Mouse (Mus musculus): ENCODE measurements around the gene Slc46a1. TPM values are rescaled to one million over a fixed set of nuclear protein-coding genes. Genes with fewer than 3 reads are reported as not detected.

Slc46a1 gene
- polyA plus RNA-seq, 1 experiment from 2014 or later = 20.2 TPM

GRCm38 (mm10) chr11:78434052-78434451 is 31.4 kb upstream of the Slc46a1 start:
- ATAC-seq (replicated peaks) = no peak
- Histone ChIP-seq H3K36me3 (no peaks in the 10 kb centered on the region), H3K4me2 (replicated peaks) (no peak overlapping the region), H3K9ac (replicated peaks) (no peak overlapping the region), H3K27me3 (no peaks in the 10 kb centered on the region), H3K4me1 (peaks cover 3% of the 10 kb centered on the region; the same call in 1 of the 2 replicates), H3K4me3 (no peak overlapping the region), H3K27ac (replicated peaks) (no peak overlapping the region), H3K9me3 (no peaks in the 10 kb centered on the region)
- 79% methylated on average over 4 of the region's 4 CpGs for WGBS

GRCm38 (mm10) chr11:78435776-78436349 is 29.6 kb upstream of the Slc46a1 start:
- Histone ChIP-seq H3K9ac (replicated peaks) (no peak overlapping the region), H3K4me2 (replicated peaks) (no peak overlapping the region), H3K36me3 (no peaks in the 10 kb centered on the region), H3K4me3 (no peak overlapping the region), H3K27ac (replicated peaks) (no peak overlapping the region), H3K4me1 (peaks cover 3% of the 10 kb centered on the region; the same call in 1 of the 2 replicates), H3K27me3 (no peaks in the 10 kb centered on the region), H3K9me3 (no peaks in the 10 kb centered on the region)
- WGBS = 7% methylated on average over 19 of the region's 19 CpGs
- ATAC-seq (replicated peaks) = no peak

- 94% methylated on average over 7 of the region's 7 CpGs for WGBS
- H3K9me3 ChIP-seq = no peaks in the 10 kb centered on the region
- H3K4me1 ChIP-seq = peaks cover 3% of the 10 kb centered on the region; the same call in 1 of the 2 replicates
- no peaks in the 10 kb centered on the region for H3K36me3 ChIP-seq
- H3K4me2 ChIP-seq (replicated peaks) = no peak overlapping the region
- H3K27ac ChIP-seq (replicated peaks) = no peak overlapping the region
- H3K9ac ChIP-seq (replicated peaks) = no peak overlapping the region
- no peak overlapping the region for H3K4me3 ChIP-seq
- H3K27me3 ChIP-seq = no peaks in the 10 kb centered on the region
- ATAC-seq (replicated peaks) = no peak
Measured at GRCm38 (mm10) chr11:78437182-78437581, 28.3 kb upstream of the Slc46a1 start.

- Histone ChIP-seq H3K4me2 (replicated peaks) (no peak overlapping the region), H3K4me1 (peaks cover 3% of the 10 kb centered on the region; the same call in 1 of the 2 replicates), H3K4me3 (no peak overlapping the region), H3K9me3 (no peaks in the 10 kb centered on the region), H3K36me3 (no peaks in the 10 kb centered on the region), H3K27ac (replicated peaks) (no peak overlapping the region), H3K9ac (replicated peaks) (no peak overlapping the region), H3K27me3 (no peaks in the 10 kb centered on the region)
- ATAC-seq (replicated peaks) = no peak
- 82% methylated on average over 3 of the region's 3 CpGs for WGBS
Measured at GRCm38 (mm10) chr11:78438399-78438930, 27.0 kb upstream of the Slc46a1 start.

GRCm38 (mm10) chr11:78443115-78443514 is 22.4 kb upstream of the Slc46a1 start:
- ATAC-seq (replicated peaks) = no peak
- H3K27ac ChIP-seq (replicated peaks) = no peak overlapping the region
- no peaks in the 10 kb centered on the region for H3K9me3 ChIP-seq
- no peak overlapping the region for H3K9ac ChIP-seq (replicated peaks)
- no peaks in the 10 kb centered on the region for H3K36me3 ChIP-seq
- 87% methylated on average over 5 of the region's 5 CpGs for WGBS
- H3K4me2 ChIP-seq (replicated peaks) = no peak overlapping the region
- no peaks in the 10 kb centered on the region for H3K27me3 ChIP-seq
- H3K4me1 ChIP-seq = no peaks in the 10 kb centered on the region
- H3K4me3 ChIP-seq = no peak overlapping the region

- H3K36me3 ChIP-seq = no peaks in the 10 kb centered on the region
- WGBS = 74% methylated on average over 3 of the region's 3 CpGs
- H3K27ac ChIP-seq (replicated peaks) = no peak overlapping the region
- no peak overlapping the region for H3K9ac ChIP-seq (replicated peaks)
- no peaks in the 10 kb centered on the region for H3K9me3 ChIP-seq
- no peak for ATAC-seq (replicated peaks)
- no peaks in the 10 kb centered on the region for H3K27me3 ChIP-seq
- no peak overlapping the region for H3K4me2 ChIP-seq (replicated peaks)
- H3K4me1 ChIP-seq = no peaks in the 10 kb centered on the region
- no peak overlapping the region for H3K4me3 ChIP-seq
Measured at GRCm38 (mm10) chr11:78447168-78447567, 18.3 kb upstream of the Slc46a1 start.

- no peaks in the 10 kb centered on the region for H3K36me3 ChIP-seq
- H3K27ac ChIP-seq (replicated peaks) = no peak overlapping the region
- no peaks in the 10 kb centered on the region for H3K9me3 ChIP-seq
- no peak overlapping the region for H3K4me3 ChIP-seq
- ATAC-seq (replicated peaks) = no peak
- no peaks in the 10 kb centered on the region for H3K4me1 ChIP-seq
- no peak overlapping the region for H3K4me2 ChIP-seq (replicated peaks)
- H3K9ac ChIP-seq (replicated peaks) = no peak overlapping the region
- 78% methylated on average over 1 of the region's 1 CpGs for WGBS
- no peaks in the 10 kb centered on the region for H3K27me3 ChIP-seq
Measured at GRCm38 (mm10) chr11:78448242-78448641, 17.3 kb upstream of the Slc46a1 start.

- Histone ChIP-seq H3K4me2 (replicated peaks) (no peak overlapping the region), H3K27me3 (no peaks in the 10 kb centered on the region), H3K9ac (replicated peaks) (no peak overlapping the region), H3K4me3 (no peak overlapping the region), H3K27ac (replicated peaks) (no peak overlapping the region), H3K4me1 (no peaks in the 10 kb centered on the region), H3K36me3 (no peaks in the 10 kb centered on the region), H3K9me3 (no peaks in the 10 kb centered on the region)
- ATAC-seq (replicated peaks) = no peak
- 63% methylated on average over 2 of the region's 2 CpGs for WGBS
Measured at GRCm38 (mm10) chr11:78450337-78450736, 15.2 kb upstream of the Slc46a1 start.

- no peak overlapping the region for H3K4me2 ChIP-seq (replicated peaks)
- H3K27ac ChIP-seq (replicated peaks) = no peak overlapping the region
- no peaks in the 10 kb centered on the region for H3K9me3 ChIP-seq
- ATAC-seq (replicated peaks) = no peak
- H3K9ac ChIP-seq (replicated peaks) = no peak overlapping the region
- no peaks in the 10 kb centered on the region for H3K36me3 ChIP-seq
- WGBS = 10% methylated on average over 4 of the region's 4 CpGs
- no peaks in the 10 kb centered on the region for H3K4me1 ChIP-seq
- H3K4me3 ChIP-seq = no peak overlapping the region
- no peaks in the 10 kb centered on the region for H3K27me3 ChIP-seq
Measured at GRCm38 (mm10) chr11:78453675-78454074, 11.8 kb upstream of the Slc46a1 start.

- H3K4me2 ChIP-seq (replicated peaks) = no peak overlapping the region
- H3K27me3 ChIP-seq = no peaks in the 10 kb centered on the region
- no peak for ATAC-seq (replicated peaks)
- H3K9ac ChIP-seq (replicated peaks) = no peak overlapping the region
- H3K4me3 ChIP-seq = no peak overlapping the region
- H3K36me3 ChIP-seq = no peaks in the 10 kb centered on the region
- H3K9me3 ChIP-seq = no peaks in the 10 kb centered on the region
- no peak overlapping the region for H3K27ac ChIP-seq (replicated peaks)
- no peaks in the 10 kb centered on the region for H3K4me1 ChIP-seq
- 78% methylated on average over 7 of the region's 7 CpGs for WGBS
Measured at GRCm38 (mm10) chr11:78454276-78454675, 11.2 kb upstream of the Slc46a1 start.

GRCm38 (mm10) chr11:78455308-78455707 is 10.2 kb upstream of the Slc46a1 start:
- WGBS = 38% methylated on average over 5 of the region's 5 CpGs
- Histone ChIP-seq H3K4me1 (no peaks in the 10 kb centered on the region), H3K9ac (replicated peaks) (no peak overlapping the region), H3K27me3 (no peaks in the 10 kb centered on the region), H3K9me3 (no peaks in the 10 kb centered on the region), H3K4me3 (no peak overlapping the region), H3K4me2 (replicated peaks) (no peak overlapping the region), H3K27ac (replicated peaks) (no peak overlapping the region), H3K36me3 (no peaks in the 10 kb centered on the region)
- no peak for ATAC-seq (replicated peaks)

- Histone ChIP-seq H3K4me3 (no peak overlapping the region), H3K4me1 (no peaks in the 10 kb centered on the region), H3K27me3 (no peaks in the 10 kb centered on the region), H3K9me3 (no peaks in the 10 kb centered on the region), H3K9ac (replicated peaks) (no peak overlapping the region), H3K4me2 (replicated peaks) (no peak overlapping the region), H3K27ac (replicated peaks) (no peak overlapping the region), H3K36me3 (no peaks in the 10 kb centered on the region)
- WGBS = 86% methylated on average over 17 of the region's 17 CpGs
- no peak for ATAC-seq (replicated peaks)
Measured at GRCm38 (mm10) chr11:78458740-78459139, 6.8 kb upstream of the Slc46a1 start.

GRCm38 (mm10) chr11:78461894-78462293 is 3.6 kb upstream of the Slc46a1 start:
- Histone ChIP-seq H3K27ac (replicated peaks) (no peak overlapping the region), H3K36me3 (no peaks in the 10 kb centered on the region), H3K4me1 (peaks cover 17% of the 10 kb centered on the region), H3K4me3 (no peak overlapping the region), H3K9me3 (no peaks in the 10 kb centered on the region), H3K4me2 (replicated peaks) (no peak overlapping the region), H3K9ac (replicated peaks) (no peak overlapping the region), H3K27me3 (no peaks in the 10 kb centered on the region)
- WGBS = 76% methylated on average over 1 of the region's 1 CpGs
- no peak for ATAC-seq (replicated peaks)
